Mouse (Mus musculus) limb, embryonic 14.5 days (tissue): ENCODE measurements around the gene Sarm1. TPM values are rescaled to one million over a fixed set of nuclear protein-coding genes. Genes with fewer than 3 reads are reported as not detected.

Experiments
- ATAC-seq: fragments of 200-750 bp; cut with Nextera tagmentation; 2 replicates; pipeline ENCODE4 v1.8.0; 2017; ENCODE audit warnings: low read depth, moderate number of reproducible peaks, moderate TSS enrichment; ENCODE audit not compliant: low FRiP score
- DNase-seq: peaks from one replicate; pipeline ENCODE4 v3.0.0-alpha.2; 2015; ENCODE audit warnings: low spot score
- H3K27ac ChIP-seq: fragments of 300-500 bp; sonication (generic); replicated peaks from 2 replicates; pipeline ENCODE4 v1.5.1; 2014; ENCODE audit warnings: low read depth, mild to moderate bottlenecking, low read length, moderate library complexity, mixed read lengths
- H3K27me3 ChIP-seq: fragments of 300-500 bp; sonication (generic); 2 replicates; pipeline ENCODE4 v1.6.1; 2014; ENCODE audit warnings: low read length, mixed read lengths; ENCODE audit not compliant: control insufficient read depth, insufficient read depth
- H3K36me3 ChIP-seq: fragments of 300-500 bp; sonication (generic); 2 replicates; pipeline ENCODE4 v1.6.1; 2014; ENCODE audit warnings: mild to moderate bottlenecking, low read length, moderate library complexity, mixed read lengths; ENCODE audit not compliant: control insufficient read depth, insufficient read depth
- H3K4me1 ChIP-seq: fragments of 300-500 bp; sonication (generic); 2 replicates; pipeline ENCODE4 v1.6.1; 2014; ENCODE audit warnings: antibody characterized with exemption, low read length, mixed read lengths; ENCODE audit not compliant: control insufficient read depth, insufficient read depth
- H3K4me2 ChIP-seq: fragments of 300-500 bp; sonication (generic); replicated peaks from 2 replicates; pipeline ENCODE4 v1.6.1; 2014; ENCODE audit warnings: low read depth, mild to moderate bottlenecking, low read length, moderate library complexity; ENCODE audit not compliant: severe bottlenecking
- H3K4me3 ChIP-seq: fragments of 300-500 bp; sonication (generic); replicated peaks from 2 replicates; pipeline ENCODE4 v1.5.1; 2014; ENCODE audit warnings: low read length
- H3K9ac ChIP-seq: fragments of 300-500 bp; sonication (generic); 2 replicates; pipeline ENCODE4 v1.6.1; 2014; ENCODE audit warnings: mild to moderate bottlenecking, low read depth, low read length, moderate library complexity; ENCODE audit not compliant: severe bottlenecking
- H3K9me3 ChIP-seq: fragments of 300-500 bp; sonication (generic); 2 replicates; pipeline ENCODE4 v1.6.1; 2016; ENCODE audit warnings: low read length; ENCODE audit not compliant: control insufficient read depth
- POLR2A ChIP-seq: fragments of 200-500 bp; IDR thresholded peaks from 2 replicates; pipeline ENCODE4 v1.8.0; 2012; ENCODE audit warnings: inconsistent platforms, mild to moderate bottlenecking, moderate library complexity, borderline replicate concordance; ENCODE audit not compliant: insufficient read depth, insufficient read length; ENCODE audit errors: extremely low read depth
- WGBS: fragments of 180-500 bp; shearing (Covaris S2); extraction: QIAGEN DNeasy Blood & Tissue Kit; methylation state at CpG from one replicate; pipeline ENCODE4 v1.1.7; 2014; 5-methylcytosine and 5-hydroxymethylcytosine counted together
- polyA plus RNA-seq, 2 experiments: library from polyadenylated mRNA; depleted of rRNA in 1 of 2; stranded (reverse) in 1 of 2; unstranded in 1 of 2; fragments of >200 nt; fragmentation: Nextera tagmentation in 1 of 2; extraction: Ambion mirVana in 1 of 2; gene quantifications; 2 replicates each; pipeline versions ENCODE4 v1.2.1 to v1.2.3; 2012 to 2014

The Sarm1 gene
- polyA plus RNA-seq, 2 experiments, result 1.7 to 2.1 TPM

DNA sequence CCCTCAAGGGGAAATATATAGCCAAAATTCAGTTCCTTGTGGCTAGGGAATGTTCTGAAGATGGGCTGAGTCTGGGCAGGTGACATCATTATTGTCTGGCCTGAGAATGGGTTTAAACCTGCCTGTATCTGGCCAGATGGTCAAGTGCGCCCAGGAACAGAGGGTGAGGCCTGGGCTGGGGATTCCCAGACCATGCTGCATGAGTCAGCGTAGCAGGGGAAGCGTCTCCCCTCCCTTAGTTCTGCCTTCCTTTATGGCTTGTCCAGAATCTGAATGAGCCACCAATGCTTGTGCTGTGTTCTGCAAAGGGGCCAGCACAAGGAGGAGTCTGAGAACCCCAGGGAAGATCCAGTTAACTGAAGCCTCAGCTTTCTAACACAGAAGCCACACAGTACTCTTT is 50.4 kb downstream of the Sarm1 start:
- Histone ChIP-seq H3K9me3 (no peaks in the 10 kb centered on the region), H3K4me2 (no peak overlapping the region), H3K27ac (no peak overlapping the region), H3K27me3 (no peaks in the 10 kb centered on the region), H3K4me1 (no peaks in the 10 kb centered on the region), H3K4me3 (no peak overlapping the region), H3K9ac (no peak overlapping the region), H3K36me3 (no peaks in the 10 kb centered on the region)
- no peak for TF ChIP-seq POLR2A
- DNase-seq (no peak), ATAC-seq (no peak)
- WGBS, result 71% methylated on average over 3 of the region's 3 CpGs

- ATAC-seq (no peak), DNase-seq (no peak)
- Histone ChIP-seq H3K9me3 (no peaks in the 10 kb centered on the region), H3K27ac (no peak overlapping the region), H3K36me3 (no peaks in the 10 kb centered on the region), H3K4me2 (no peak overlapping the region), H3K27me3 (no peaks in the 10 kb centered on the region), H3K9ac (no peak overlapping the region), H3K4me3 (no peak overlapping the region), H3K4me1 (no peaks in the 10 kb centered on the region)
- no peak for TF ChIP-seq POLR2A
- WGBS, result 78% methylated on average over 5 of the region's 5 CpGs
Measured at GRCm38 (mm10) chr11:78443115-78443514, 54.4 kb downstream of the Sarm1 start.

DNA sequence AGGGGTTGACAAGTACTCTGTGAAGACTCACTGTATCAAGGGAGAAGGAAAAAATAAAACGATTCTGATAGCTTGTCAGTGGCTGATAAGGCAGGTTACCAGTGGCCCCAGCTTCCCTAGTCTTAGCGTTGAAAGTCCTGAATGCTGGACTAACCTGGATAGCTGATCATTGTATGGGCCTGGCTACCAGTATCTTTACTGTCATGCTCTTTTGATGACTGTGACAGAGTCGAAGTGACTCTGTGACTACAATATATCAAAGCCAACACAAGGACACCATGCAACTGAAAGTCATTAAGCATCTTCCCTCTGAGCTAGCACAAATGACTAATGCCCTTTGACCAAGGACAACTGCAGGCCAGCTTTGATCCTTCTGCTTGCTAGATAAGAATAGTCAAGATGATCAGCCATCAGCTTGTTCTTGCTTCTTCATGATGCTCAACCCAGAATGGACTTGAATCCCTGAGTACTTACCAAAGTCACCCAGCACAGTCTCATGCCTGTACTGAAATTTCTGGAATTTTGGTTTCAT is 59.1 kb downstream of the Sarm1 start:
- 75% methylated on average over 3 of the region's 3 CpGs for WGBS
- Histone ChIP-seq H3K4me3 (no peak overlapping the region), H3K9ac (no peak overlapping the region), H3K4me1 (peaks cover 6% of the 10 kb centered on the region), H3K27me3 (no peaks in the 10 kb centered on the region), H3K36me3 (no peaks in the 10 kb centered on the region), H3K27ac (no peak overlapping the region), H3K9me3 (no peaks in the 10 kb centered on the region), H3K4me2 (no peak overlapping the region)
- ATAC-seq, result no peak
- no peak for TF ChIP-seq POLR2A
- DNase-seq, result no peak

GRCm38 (mm10) chr11:78437182-78437581 is 60.4 kb downstream of the Sarm1 start:
- 86% methylated on average over 7 of the region's 7 CpGs for WGBS
- Histone ChIP-seq H3K4me3 (no peak overlapping the region), H3K27me3 (no peaks in the 10 kb centered on the region), H3K4me2 (no peak overlapping the region), H3K27ac (no peak overlapping the region), H3K36me3 (no peaks in the 10 kb centered on the region), H3K9me3 (no peaks in the 10 kb centered on the region), H3K9ac (no peak overlapping the region), H3K4me1 (peaks cover 6% of the 10 kb centered on the region)
- DNase-seq (no peak), ATAC-seq (no peak)
- no peak for TF ChIP-seq POLR2A

GRCm38 (mm10) chr11:78435776-78436349 is 61.7 kb downstream of the Sarm1 start:
- H3K27ac ChIP-seq, result no peak overlapping the region; the same call in 1 of the 2 replicates
- no peak overlapping the region for H3K4me3 ChIP-seq
- ATAC-seq, result peak; percentile 37; the same call in 1 of the 2 replicates
- no peak overlapping the region for H3K9ac ChIP-seq
- H3K4me1 ChIP-seq, result peaks cover 6% of the 10 kb centered on the region
- H3K4me2 ChIP-seq, result peak overlapping the region; percentile 8; the same call in 1 of the 2 replicates
- no peaks in the 10 kb centered on the region for H3K27me3 ChIP-seq
- no peaks in the 10 kb centered on the region for H3K9me3 ChIP-seq
- WGBS, result 5% methylated on average over 19 of the region's 19 CpGs
- DNase-seq, result peak; percentile 52
- TF ChIP-seq POLR2A, result no peak
- no peaks in the 10 kb centered on the region for H3K36me3 ChIP-seq
